Mouse (Mus musculus) frontal cortex, postnatal 14 days (tissue): ENCODE measurements around the gene Ace3.

ENCODE experiments used
- DNase-seq, 2 experiments: peaks; one replicate each; pipeline ENCODE4 v3.0.0; 2022; ENCODE audit warnings: low spot score in 2 of 2

Ace3 gene

DNA sequence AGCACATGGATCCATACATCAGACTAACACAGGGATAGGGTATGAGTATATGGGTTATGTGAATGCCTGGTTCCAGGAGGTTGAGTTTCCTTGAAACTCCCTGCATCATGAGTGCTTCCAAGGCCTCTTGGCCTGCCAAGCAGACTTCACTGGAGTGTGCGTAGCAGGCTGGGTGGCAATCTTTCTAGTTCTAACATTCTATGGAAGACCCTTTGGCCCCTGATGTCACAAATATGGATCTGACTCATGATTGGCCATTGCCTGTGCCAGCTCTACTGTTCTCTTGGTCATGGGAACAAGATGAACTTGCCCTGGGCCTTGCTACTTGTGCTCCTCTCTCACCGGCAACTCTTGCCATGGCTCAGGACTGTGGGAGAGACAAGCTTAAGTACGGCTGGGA, at the start of gene Ace3:
TSS of gene Ace3 (plus strand) at position 301 of the 400 bp plus-strand sequence.
- no peak for DNase-seq

DNA sequence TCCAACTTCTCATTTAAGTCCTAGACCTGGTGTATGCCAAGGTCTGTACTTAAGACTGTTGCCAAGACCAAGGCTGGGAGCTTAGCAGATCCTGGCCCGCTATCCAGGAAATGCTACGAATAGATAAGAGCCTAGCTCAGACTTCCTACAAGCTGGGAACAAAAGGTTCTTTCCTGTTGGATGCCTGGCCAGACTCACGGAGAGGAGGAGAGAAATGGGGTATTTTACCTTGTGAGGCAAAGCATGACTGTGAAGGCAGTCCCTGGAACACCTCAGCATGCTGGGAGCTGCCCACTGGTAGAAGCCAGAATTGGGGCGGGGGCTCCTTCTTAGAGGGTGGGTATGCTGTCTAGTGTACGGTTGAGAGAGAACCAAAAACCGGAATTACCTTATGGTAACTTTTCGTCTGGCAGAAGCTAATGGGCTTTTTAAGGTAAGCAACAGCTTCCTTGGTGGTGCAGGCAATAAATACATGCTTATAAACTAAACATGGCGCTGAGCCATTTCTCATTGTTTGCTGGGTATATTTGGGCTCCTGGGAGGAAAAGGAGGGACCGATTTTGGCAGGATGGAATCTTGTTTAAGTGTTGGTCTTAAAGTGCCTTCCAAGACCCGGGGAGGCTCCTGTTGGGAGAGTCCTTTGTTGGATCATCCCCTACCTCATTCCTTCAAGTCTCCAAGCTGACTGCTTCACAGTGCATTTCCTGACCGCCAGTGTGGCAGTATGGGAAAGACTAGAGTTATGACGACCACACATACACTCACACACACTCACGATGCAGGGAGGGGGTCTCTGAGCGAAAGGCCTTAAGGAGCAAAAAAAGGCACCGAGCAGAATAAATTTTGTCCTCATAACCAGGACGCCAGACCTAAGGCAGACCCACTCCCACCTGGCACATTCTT, 49.5 kb upstream of the Ace3 start:
- DNase-seq = no peak

DNA sequence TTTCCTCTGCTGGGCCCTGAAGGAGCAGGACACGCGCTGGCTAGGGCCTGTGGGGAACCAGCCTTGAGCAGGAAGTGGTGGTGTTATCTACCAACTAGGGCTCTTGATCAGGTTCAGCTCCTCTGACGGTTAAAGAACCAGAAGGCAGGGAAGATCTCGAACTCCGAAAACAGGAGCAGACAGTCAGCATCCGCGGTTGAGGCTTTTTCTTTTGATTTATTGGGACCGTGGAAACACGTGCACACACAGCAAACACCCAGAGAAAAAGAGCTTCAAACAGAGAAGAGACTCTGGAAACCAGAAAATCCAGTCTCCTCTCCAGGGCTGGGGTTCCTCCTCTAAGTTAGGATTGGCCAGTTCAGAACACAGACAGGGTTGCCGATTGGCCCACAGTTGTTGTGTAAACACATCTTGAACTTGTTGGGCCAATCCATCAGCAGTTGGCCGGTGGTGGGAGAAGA, 47.8 kb upstream of the Ace3 start:
- DNase-seq = no peak

DNA sequence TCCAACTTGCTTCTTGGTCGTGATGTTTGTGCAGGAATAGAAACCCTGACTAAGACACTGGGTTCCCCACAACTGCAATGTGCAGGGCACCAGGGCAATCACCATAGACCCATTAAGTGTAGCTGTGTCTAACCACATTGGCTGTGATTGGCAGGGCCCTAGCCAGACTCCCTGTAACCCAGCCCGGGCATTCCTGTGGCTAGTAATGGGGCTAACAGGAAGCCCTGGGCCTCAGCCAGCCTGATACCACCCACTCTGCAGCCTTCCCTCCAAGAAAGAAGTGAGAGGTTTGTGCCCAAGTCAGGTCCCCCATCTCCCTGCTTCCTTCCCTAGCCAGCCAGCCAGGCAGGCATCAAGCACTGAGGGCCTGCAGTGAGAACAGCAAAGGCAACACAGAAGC, 46.2 kb upstream of the Ace3 start:
- no peak for DNase-seq

DNA sequence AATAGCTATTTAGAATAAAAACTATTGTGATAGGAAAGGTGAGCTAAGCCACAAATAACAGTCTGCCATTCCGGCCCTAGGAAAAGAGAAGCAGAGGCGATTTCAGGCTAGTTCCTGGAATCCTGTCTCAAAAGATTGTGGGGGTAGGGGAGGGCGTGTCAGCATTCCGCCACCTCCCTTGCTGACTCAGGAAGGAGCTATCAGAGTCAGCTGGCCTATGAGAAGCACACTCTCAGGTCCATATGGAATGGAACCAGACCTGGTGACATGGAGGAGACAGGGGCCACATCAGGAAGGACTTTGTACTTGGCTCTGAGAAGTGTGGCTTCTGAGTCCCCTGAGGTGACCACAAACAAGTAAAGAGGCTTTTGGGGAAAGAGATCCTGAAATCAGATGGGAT, 44.0 kb upstream of the Ace3 start:
- DNase-seq = no peak

DNA sequence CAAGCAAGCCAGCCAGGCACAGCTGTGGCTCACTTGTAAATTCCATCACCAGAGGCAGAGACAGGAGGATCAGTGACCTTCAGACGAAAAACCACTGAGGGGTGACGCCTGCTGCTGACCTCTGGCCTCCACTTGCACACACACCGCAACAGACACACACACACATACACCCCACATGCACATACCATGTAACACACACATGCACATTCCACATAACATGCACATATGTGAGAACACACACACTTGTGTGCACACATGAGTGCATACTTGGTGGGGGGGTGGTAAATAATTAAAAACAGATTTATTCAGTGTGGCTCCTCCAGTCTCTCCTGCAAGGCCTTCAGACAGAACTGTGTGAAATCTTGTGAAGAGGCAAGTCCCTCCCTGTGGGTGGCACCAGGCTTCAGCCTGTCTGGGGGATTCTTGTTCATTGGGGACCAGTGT, 42.9 kb upstream of the Ace3 start:
- DNase-seq = no peak

DNA sequence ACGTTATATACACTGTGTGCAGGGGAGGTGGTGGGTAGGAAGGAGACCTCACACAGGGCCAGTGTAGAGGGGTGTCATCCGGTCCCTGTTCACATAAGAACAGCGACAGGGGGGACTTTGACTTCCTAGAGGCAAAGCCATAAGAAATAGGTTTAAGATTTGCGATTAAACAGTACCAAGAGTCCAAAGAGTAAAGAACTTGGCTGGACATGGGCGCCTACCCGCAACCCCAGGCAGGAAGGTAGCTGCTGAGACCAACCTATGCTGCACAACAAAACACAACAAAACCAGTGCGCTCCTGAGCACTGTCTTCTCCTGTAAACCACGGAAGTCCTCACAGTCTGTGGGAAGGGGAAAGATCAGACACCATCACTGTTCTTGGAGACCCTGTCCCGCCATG, 42.4 kb upstream of the Ace3 start:
- DNase-seq = no peak

DNA sequence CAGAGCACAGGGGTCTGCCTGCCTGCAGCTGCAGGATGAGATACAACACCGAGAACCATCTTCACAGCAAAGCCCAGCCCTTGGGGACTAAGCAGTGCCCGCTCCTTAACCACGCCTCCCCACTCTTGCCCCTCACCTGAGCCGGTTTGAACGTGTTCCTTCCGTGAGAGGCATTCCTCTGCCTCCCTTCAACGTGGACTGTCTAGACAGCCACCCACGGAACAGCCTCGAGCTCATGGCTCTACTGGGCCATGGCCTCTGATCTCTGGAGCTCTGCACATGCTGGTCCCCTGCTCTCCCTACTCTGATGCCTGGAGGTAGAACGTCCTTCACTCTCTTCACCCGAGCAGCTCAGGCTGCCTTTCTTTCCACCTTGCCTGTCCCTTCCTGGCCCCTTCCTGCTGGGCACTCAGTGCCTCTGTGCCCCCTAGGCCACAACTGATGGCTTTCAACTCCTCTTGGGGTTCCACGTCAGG, 41.5 kb upstream of the Ace3 start, which contains the start of gene Cyb561:
TSS of gene Cyb561 (minus strand) at position 426 of the 476 bp plus-strand sequence.
- no peak for DNase-seq

DNA sequence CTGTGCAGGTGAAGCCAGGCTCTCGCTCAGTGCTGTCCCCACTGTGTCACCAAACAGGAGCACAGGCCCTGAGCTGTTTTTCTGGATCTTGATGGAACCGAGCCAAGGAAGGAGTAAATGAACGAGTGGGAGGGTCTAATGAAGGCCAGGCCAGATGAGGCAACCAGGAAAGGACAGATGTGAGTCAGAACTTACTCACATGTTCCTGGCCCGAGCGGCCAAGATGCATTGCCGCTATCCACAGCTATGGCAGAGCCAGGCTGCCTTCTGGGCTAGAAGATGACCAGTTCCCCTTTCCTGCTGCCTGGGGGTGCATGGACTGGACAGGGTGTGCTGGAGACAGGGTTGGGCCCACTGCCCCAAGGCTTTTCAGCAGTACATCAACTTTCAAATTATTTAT, 41.1 kb upstream of the Ace3 start:
- DNase-seq = no peak

DNA sequence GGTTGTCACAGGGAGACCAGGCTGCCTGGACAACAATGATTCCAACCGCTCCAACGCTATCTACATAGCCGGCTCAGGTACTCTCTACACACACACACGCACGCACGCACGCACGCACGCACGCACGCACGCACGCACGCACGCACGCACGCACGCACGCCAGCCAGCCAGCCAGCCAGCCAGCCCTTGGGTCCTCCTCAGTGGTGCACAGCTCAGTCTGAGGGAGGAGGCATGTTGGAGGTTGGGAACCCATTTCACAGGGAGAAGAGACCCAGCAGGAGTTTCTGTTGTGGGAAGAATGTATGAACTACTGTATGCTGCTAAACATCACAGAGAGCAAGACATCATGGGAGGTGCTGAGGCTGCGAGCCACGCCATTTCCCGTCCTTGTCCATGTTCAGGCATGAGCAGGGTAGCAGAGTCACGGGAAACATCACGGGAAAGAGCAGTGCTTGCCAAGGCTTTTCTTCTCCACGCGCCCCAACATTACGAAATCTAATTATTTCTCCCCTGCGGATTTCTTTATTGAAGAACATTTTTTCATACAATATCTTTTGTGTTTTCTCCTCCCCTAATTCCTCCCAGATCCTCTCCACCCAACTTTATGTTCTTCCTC, 38.6 kb upstream of the Ace3 start:
- no peak for DNase-seq

DNA sequence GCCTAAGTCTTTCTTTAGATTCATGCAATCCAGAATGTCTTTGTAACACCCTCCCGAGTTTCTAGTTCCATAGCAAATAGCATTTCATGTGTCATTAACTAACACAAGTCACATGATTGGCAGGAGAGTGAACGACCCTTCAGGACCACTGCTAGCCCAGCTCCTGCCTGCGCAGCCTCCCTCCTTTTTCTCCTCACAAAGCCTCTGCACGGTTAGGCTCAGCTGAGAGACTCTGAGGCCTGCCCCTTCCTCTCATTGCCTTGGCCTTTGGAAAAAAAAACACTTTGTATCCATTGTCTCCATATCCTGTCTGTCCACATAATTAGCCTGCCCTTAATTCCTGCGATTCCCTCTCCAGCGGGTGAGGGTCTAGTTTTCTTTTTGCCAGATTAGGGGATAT, 37.0 kb upstream of the Ace3 start:
- no peak for DNase-seq

DNA sequence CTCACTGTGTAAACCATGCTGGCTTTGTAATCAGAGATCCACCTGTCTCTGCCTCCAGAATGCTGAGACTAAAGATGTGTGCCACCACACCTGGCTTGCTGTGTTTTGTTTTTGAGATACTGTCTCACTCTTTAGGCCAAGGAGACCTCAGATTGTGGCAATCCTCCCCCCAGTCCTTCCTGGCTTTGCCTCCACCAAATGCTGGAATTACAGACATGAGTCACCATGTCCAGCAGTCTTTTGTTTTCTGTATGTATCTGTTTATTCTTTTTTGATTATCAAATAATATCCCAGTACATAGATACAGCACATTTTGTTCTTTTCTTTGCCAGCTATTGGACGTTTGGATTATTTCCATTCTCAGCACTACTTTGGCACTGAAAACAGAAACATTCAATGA, 35.9 kb upstream of the Ace3 start:
- no peak for DNase-seq

DNA sequence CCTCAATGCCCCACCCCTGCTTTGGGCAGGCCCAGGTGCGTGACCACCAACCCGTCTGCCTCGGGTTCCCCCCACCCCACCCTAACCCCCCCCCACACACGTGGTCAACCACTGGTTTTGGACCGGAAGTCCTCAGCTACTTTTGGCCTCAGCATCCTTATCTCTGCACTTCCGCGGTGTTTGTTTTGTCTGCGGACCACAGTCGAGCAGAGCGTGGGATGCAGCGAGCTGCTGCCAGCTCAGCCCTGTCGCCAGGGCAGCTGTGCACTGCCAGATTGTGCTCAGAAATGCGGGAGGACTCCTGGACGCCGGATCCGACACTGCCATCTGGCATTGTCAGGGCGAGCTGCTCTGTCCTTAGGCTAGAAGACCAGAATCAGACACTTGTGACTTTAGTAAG, 35.1 kb upstream of the Ace3 start:
- DNase-seq = no peak

DNA sequence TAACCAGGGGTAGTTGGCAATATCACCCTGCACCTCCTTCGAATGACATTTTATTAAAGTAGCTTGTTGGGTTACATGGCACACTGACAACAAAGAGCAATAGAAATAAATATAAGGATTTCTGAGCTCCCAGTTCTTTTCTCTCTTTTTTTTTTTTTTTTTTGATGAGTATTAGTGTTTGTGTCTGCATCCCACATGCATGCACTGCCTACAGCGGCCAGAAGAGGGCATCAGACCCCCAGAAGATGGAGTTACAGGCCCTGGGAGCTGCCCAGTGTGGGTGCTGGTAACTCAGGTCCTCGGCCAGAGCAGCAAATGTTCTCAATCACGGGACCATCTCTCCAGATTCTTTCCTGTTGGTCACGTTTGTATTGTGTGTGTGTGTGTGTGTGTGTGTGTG, 29.8 kb upstream of the Ace3 start:
- no peak for DNase-seq

DNA sequence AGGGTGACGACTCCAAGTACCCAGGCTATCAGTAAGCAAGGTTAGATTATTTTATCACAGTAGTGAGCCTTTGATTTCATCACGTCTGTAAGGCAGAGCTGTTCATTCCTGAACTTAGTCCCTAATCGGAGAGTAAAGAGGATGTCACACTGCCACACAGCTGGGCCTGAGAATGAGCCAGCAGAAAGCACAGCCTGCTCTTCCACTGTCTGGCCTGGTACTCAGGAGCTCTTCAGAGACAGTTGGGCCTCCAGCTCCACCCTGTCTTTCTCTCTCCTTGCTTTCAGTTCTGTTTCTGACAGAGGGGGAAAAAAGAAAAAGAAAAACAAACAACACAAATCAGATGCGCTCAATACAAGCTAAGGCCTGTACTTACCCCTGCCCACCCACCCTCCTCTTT, 28.2 kb upstream of the Ace3 start:
- DNase-seq = no peak

DNA sequence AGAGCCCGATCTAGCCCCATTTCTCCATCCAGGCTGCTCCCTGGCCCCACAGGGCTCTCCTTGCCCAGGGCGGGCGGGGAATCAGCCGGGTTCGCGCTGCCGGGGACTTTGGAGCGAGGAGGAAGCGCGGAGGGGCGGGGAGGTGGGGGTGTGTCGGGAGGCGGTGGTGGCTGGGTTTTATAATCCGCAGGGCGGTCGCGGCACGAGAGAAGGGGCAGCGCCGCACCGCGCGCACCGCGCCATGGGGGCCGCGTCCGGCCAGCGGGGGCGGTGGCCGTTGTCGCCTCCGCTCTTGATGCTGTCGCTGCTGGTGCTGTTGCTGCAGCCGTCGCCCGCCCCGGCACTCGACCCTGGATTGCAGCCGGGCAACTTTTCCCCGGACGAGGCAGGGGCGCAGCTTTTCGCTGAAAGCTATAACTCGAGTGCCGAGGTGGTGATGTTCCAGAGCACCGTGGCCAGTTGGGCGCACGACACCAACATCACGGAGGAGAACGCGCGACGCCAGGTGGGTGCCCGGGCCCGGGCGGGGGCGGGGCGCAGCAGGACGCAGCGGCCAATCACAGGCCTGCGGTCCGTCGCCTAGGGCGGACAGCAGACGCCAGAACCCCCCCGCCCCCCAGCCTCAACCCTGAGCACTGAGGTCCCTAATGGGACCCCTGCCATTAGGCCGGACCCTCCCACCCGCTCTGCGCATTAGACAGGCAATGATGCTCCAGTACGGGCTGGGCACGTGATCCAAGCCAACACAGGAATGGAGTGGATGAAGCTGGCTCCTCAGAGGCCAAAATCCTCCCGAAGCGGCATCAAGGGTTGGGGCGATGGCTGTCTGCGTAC, 26.5 kb upstream of the Ace3 start, which contains the start of gene Ace:
TSS of gene Ace (plus strand) at position 205 of the 834 bp plus-strand sequence.
- no peak for DNase-seq

DNA sequence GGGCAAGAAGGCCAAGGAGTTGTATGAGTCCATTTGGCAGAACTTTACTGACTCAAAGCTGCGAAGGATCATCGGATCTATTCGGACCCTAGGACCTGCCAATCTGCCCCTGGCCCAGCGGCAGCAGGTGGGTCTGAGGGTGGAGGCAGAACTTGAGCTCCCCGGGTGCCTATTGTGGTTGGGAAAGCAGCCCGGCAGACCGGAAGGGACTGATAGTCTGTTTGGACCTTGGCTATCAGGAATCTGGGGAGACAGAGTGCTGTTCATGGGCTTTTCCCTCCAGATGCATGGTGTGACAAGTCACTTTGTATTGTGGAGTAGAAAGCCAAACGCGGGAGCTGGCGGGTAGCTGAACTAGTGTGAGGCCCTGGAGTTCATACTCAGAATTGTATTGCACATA, 25.5 kb upstream of the Ace3 start:
- DNase-seq = no peak

DNA sequence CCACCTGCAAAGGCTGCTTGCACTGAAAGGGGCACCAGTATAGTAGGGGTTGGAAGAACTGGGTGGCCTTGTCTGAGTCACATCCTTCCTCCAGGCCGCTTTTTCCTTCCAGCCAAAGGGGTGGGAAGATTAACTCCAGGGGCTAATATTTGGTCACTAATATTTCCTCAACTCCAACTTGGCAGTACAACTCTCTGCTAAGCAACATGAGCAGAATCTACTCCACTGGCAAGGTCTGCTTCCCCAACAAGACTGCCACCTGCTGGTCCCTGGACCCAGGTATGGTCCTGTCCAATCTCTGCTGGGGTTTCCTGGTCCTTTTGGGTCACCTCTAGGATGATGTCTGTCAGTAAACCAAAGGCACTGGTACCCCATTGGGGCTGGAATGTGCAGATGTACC, 25.0 kb upstream of the Ace3 start:
- no peak for DNase-seq

DNA sequence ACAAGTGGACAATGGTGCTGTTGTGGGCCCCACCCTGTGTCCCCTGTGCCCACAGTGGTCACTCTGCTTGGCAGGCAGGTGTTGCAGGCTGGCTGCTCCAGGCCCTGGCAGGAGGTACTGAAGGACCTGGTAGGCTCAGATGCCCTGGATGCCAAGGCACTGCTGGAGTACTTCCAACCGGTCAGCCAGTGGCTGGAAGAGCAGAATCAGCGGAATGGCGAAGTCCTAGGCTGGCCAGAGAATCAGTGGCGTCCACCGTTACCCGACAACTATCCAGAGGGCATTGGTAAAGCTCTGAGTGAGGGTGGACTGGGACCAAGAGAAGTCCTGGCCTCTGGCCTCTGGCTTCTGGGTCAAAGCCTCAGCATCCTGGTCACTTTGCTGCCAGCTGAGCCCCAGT, 19.9 kb upstream of the Ace3 start:
- no peak for DNase-seq

DNA sequence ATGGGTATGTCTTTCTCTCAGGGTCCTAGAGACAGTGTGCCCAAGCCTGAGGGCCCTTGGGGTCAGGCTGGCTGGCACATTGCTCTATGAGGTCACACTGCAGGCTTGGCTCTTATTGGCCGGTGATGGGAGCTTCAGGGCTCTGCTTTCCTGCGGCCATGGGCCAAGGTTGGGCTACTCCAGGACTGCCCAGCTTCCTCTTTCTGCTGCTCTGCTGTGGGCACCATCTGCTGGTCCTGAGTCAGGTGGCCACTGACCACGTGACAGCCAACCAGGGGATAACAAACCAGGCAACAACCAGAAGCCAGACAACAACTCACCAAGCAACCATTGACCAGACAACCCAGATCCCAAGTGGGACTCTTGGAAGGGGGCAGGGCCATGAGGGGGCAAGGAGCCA, 19.4 kb upstream of the Ace3 start:
- no peak for DNase-seq

DNA sequence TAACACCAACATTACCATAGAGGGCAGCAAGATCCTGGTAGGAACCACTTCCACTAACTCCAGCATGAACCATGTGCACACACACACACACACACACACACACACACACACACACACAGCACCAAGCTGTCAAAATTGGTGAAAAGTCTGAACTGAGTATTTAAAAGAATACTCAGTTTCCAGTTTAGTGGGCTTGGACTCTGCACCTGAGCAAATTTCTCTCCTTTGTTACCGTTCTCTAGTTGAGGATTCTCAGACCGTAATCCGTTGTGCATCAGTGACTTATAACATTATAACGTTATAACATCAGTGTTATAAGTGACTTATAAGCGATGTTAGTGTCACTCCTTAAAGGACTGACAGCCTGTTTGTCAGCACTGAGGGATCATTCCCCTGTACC, 18.8 kb upstream of the Ace3 start:
- DNase-seq = no peak

DNA sequence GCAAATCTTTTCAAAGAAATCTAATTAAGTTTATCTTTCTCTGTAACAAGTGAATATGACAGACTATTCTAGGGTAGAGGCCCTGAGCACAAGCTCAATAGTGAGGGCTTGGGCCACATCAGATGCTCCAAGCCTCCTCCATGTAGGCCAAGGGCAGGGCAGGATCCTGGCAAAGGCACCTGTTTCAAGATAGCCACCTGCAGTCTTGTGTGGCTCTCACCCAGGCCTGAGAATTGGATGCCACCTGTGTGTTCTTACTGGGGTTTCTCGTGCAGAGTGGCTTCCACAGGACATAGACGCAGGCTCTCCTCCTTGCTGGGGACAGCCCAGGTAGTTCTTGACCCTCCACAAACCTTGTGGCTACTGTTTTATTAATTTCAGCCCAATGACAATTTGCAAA, 16.2 kb upstream of the Ace3 start:
- DNase-seq = no peak
